Mouse (Mus musculus): Measurements from ENCODE around the gene Cstb. TPM values are rescaled to one million over a fixed set of nuclear protein-coding genes. Genes with fewer than 3 reads are reported as not detected.

Cstb gene
- polyA plus RNA-seq, 1 experiment from 2014 or later: 110 TPM

DNA sequence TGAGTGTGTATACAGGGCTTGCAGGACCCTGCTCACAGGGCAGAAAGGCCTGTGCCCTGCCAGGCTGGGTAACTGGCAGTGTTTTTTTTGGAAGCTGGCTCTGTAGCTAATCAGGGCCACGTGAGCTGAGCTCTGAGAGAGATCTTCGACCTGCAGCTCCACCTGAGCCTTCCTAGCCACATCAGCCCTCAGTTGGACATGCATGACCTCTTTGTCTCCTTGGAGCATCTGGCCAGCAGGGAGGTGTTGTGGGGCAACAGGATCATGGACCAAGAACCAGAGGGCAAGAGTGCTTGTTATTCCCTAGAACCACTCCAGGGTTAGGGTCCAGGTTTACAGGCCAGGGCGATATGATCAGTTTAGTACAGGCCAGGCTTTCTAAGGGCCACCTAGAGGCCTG is 21.9 kb downstream of the Cstb start:
- Histone ChIP-seq H3K4me2 (replicated peaks) (no peak overlapping the region), H3K36me3 (peaks cover 17% of the 10 kb centered on the region), H3K4me3 (no peak overlapping the region), H3K27ac (no peak overlapping the region), H3K9ac (no peak overlapping the region), H3K4me1 (no peaks in the 10 kb centered on the region), H3K27me3 (replicated peaks) (no peaks in the 10 kb centered on the region), H3K9me3 (no peaks in the 10 kb centered on the region)
- WGBS: 81% methylated on average over 3 of the region's 3 CpGs
- ATAC-seq (ENCODE audit: low FRiP score, low read depth): no peak

DNA sequence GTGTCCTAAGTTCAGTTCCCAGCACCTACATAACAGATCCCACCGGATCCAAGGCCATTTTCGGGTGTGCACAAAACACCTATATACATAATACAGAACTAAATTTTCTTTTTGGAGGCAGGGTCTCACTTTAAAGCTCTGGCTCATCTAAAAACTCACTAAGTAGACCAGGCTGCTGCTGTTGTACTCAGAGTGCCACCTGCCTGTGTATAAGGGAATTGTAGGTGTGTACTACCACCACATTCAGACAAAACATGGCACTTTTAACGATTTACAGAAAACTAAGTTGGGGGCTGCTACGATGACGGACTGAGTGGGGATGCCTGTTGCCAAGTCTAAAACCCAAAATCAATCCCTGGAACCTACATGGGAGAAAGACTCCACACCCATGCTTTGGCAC is 25.3 kb downstream of the Cstb start:
- 85% methylated on average over 5 of the region's 5 CpGs for WGBS
- Histone ChIP-seq H3K4me1 (peaks cover 12% of the 10 kb centered on the region; the same call in 1 of the 2 replicates), H3K9me3 (no peaks in the 10 kb centered on the region), H3K4me3 (no peak overlapping the region), H3K4me2 (replicated peaks) (no peak overlapping the region), H3K27me3 (replicated peaks) (no peaks in the 10 kb centered on the region), H3K36me3 (peaks cover 12% of the 10 kb centered on the region), H3K27ac (no peak overlapping the region), H3K9ac (no peak overlapping the region)
- ATAC-seq (ENCODE audit: low FRiP score, low read depth): no peak

DNA sequence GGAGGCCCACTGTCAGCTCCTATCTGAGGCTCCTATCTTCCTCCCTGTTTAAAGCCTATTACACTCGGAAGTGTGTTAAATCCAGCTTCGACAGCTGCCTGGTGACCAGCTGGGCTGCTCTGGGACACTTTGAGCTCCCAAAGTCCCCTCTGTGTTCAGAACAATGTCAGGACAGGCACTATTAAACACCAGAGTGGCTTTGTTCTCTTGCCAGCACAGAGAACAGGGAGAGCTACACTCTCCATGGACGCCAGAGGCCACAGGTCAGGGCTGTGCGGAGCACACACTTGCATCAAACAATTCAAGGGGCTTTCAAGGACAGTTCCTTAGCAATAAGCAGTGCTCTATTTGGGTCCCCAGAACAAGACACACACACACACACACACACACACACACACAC is 27.2 kb downstream of the Cstb start:
- WGBS: 19% methylated on average over 4 of the region's 4 CpGs
- Histone ChIP-seq H3K4me2 (replicated peaks) (no peak overlapping the region), H3K9ac (no peak overlapping the region), H3K27me3 (replicated peaks) (no peaks in the 10 kb centered on the region), H3K9me3 (no peaks in the 10 kb centered on the region), H3K27ac (no peak overlapping the region), H3K36me3 (0 out of 2 replicates have a peak, but pooled peaks cover 3% of the 10 kb centered on the region), H3K4me3 (no peak overlapping the region), H3K4me1 (peaks cover 14% of the 10 kb centered on the region)
- no peak for ATAC-seq (ENCODE audit: low FRiP score, low read depth)

DNA sequence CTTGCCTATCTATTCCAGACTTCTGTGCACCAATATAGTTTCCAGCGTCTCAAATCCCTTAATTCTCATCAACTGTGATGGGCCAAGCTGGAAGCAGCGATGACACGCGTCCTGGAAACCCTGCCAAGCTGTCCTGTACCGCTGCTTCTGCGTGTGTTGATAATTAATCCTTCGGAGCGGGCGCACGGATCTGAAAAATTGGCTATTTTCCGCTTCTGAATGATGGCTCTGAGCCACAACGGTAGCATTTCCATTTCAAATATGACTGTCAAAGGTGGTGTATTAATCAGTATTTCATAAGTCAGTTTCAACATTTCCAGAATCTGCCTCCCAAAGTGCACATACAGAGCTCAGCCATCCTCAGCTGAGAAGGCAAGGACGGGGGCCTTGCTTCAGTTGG is 31.2 kb downstream of the Cstb start:
- no peak overlapping the region for H3K4me2 ChIP-seq (replicated peaks)
- no peak for ATAC-seq (ENCODE audit: low FRiP score, low read depth)
- no peaks in the 10 kb centered on the region for H3K27me3 ChIP-seq (replicated peaks)
- H3K4me1 ChIP-seq: peaks cover 27% of the 10 kb centered on the region
- H3K9me3 ChIP-seq: no peaks in the 10 kb centered on the region
- no peaks in the 10 kb centered on the region for H3K36me3 ChIP-seq
- H3K4me3 ChIP-seq: no peak overlapping the region
- no peak overlapping the region for H3K27ac ChIP-seq
- H3K9ac ChIP-seq: no peak overlapping the region
- WGBS: 88% methylated on average over 13 of the region's 13 CpGs

DNA sequence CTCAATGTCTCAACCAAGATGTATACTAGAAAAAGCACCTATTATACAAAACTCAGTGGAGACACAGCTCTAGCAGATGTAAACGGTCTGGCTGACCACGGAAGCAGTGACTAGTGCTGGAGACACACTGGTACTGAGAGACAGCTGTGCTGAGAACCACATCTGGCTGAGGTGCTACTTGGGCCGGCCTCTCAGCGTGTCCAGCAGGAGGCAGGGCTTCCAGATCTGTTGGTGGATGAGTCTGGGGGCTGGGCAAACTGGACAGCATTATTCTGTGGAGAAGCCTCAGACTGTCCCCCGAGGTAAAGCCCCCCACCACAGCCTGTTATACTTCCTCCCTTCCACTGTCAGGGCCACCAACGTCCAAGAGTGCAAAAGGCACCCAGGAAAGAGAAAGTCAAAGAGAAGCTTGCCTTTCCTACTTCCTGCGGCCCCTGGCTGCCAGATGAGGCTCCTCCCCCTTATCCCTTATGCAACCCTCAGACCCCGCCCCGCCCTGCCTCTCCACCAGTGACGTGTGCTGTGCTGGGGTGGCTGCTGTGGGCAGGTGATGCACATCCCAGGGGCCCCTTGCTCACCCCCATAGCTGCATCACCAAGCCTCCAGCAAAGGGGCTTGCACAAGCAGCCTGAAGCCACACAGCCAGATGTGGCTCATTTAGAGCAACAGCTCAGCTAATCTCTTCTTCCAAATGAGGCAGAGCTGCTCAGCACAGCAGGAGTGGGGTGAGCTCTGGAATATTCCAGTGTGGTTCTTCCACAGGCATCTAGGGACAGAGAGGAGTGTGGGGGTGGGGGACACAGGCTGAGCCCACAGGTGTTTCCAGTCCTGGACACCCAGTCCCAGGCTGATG is 32.3 kb downstream of the Cstb start:
- H3K9ac ChIP-seq: no peak overlapping the region
- H3K27me3 ChIP-seq (replicated peaks): no peaks in the 10 kb centered on the region
- H3K4me3 ChIP-seq: no peak overlapping the region
- no peaks in the 10 kb centered on the region for H3K36me3 ChIP-seq
- 0 out of 2 replicates have a peak, but pooled peaks have one; percentile 10 for ATAC-seq (ENCODE audit: low FRiP score, low read depth)
- H3K9me3 ChIP-seq: no peaks in the 10 kb centered on the region
- peaks cover 24% of the 10 kb centered on the region for H3K4me1 ChIP-seq
- 35% methylated on average over 10 of the region's 10 CpGs for WGBS
- H3K4me2 ChIP-seq (replicated peaks): peak overlapping the region; percentile 9; the same call in 1 of the 2 replicates
- H3K27ac ChIP-seq: no peak overlapping the region

DNA sequence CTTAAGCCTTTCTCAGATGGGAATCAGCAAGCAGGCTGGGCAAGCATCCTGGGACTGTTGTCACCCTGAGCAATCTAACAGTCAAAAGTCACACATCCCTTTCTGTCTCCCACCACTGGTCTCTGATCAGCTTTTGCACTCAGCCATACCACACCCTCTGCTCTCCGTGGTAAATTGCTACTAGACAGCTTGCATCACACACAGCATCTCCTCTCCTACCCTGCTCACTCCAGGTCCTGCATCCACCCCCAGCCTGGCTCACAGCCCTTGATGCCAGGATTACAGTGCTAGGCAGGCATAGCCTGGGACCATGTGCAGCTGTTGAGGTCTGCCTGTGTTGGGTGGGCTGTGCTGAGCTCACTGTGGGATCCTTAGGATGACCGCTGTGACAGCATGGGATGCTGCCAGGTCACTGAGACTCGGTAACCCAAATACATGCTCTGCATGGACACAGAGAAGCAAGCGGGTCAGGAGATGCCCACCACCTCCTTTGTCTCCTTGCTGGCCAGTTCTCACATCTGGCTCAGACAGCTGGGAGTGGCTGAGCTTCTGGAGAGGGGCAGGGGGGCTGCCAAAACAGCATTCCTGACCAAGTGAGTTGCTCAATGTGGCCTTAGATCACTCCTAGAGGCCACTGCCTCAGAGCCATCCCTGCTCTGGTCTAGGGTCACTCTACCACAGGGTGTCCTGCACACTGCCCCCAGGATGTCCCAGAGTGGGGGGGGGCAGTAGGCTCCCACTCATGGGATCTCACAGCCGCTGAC is 33.1 kb downstream of the Cstb start:
- no peaks in the 10 kb centered on the region for H3K36me3 ChIP-seq
- no peak overlapping the region for H3K27ac ChIP-seq
- no peak overlapping the region for H3K9ac ChIP-seq
- no peaks in the 10 kb centered on the region for H3K27me3 ChIP-seq (replicated peaks)
- ATAC-seq (ENCODE audit: low FRiP score, low read depth): no peak
- H3K4me3 ChIP-seq: no peak overlapping the region
- no peaks in the 10 kb centered on the region for H3K9me3 ChIP-seq
- 0 out of 2 replicates have a peak overlapping the region, but pooled peaks have one; percentile 9 for H3K4me2 ChIP-seq (replicated peaks)
- WGBS: 64% methylated on average over 5 of the region's 5 CpGs
- H3K4me1 ChIP-seq: peaks cover 18% of the 10 kb centered on the region

DNA sequence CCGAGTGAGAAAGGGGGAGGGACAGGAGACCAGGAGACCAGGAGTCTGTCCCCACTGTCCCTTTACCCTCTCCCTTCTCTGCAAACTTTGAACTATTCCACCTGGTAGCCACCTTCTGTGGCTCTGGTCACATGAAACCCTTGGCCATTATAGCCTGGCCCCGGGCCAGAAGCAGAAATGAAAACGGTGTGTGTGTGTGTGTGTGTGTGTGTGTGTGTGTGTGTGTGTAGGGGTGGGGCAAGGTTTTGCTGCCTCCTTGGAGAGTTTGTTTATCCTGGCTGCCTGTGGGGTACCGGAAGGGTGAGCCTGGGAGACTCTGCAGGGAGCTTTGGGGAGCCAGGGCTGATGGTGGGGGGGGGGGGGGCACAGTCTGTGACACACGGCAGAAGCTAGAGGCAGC is 35.0 kb downstream of the Cstb start:
- no peak for ATAC-seq (ENCODE audit: low FRiP score, low read depth)
- H3K4me1 ChIP-seq: peaks cover 28% of the 10 kb centered on the region
- 69% methylated on average over 5 of the region's 5 CpGs for WGBS

DNA sequence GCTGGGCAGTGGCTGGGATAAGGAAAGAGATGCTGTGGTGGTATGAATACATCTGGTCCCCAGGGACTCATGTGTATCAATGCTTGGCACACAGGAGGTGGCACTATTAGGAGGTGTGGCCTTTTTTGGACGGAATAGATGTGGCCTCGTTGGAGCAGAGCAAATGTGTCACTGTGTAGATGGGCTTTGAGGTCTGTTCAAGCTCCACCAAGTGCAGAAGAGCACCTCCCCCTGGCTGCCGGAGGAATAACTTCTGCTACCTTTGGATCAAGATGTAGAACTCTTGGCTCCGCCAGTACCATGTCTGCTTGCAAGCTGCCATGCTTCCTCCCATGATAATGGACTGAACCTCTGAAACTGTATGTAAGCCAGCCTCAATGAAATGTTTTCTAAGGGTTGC is 36.3 kb downstream of the Cstb start:
- WGBS: 73% methylated on average over 4 of the region's 4 CpGs

More for the DNA sequence above, 35.0 kb downstream of the Cstb start:
- Histone ChIP-seq H3K27ac (no peak overlapping the region), H3K9ac (no peak overlapping the region), H3K9me3 (no peaks in the 10 kb centered on the region), H3K4me2 (replicated peaks) (no peak overlapping the region), H3K27me3 (replicated peaks) (0 out of 2 replicates have a peak, but pooled peaks cover 3% of the 10 kb centered on the region), H3K4me3 (no peak overlapping the region), H3K36me3 (no peaks in the 10 kb centered on the region)

DNA sequence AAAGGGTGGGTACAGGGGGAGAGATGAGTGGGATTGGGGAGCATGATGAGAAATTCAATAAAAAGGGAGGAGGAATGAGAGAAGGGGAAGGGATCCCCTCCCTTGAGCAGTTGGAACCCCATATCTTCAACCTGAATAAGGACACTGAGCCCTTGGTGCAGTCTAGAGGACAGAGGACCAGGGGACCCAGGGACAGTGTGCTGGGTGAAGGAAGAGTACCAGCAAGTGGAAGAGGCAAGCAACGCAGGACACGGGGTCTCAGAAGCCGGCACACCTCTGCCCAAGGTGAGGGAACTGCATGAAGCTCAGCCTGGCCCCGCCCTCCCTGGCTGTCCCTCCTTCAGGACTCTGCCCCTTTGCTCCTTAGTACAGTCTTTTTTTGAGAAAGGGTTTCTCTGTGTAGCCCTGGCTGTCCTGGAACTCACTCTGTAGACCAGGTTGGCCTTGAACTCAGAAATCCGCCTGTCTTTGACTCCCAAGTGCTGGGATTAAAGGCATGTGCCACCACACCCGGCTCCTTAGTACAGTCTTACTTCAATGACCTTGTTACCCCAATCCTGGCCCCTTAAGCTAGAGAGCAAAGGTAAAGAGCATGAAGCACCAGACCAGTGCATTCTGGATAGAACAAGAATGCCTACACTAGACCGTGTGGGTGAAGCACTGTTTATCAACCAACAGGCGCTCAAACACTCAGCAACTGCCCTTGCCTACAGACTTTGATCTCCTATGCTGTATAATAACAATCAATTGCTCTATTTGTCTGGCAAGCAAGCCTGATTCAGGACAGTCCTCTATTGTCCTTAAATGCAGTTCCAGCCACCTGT is 37.7 kb downstream of the Cstb start:
- WGBS: 85% methylated on average over 8 of the region's 8 CpGs
- no peak overlapping the region for H3K9ac ChIP-seq
- peaks cover 3% of the 10 kb centered on the region; the same call in 1 of the 2 replicates for H3K27me3 ChIP-seq (replicated peaks)
- H3K9me3 ChIP-seq: no peaks in the 10 kb centered on the region
- H3K4me3 ChIP-seq: no peak overlapping the region
- H3K27ac ChIP-seq: no peak overlapping the region
- no peaks in the 10 kb centered on the region for H3K36me3 ChIP-seq
- peaks cover 20% of the 10 kb centered on the region for H3K4me1 ChIP-seq
- H3K4me2 ChIP-seq (replicated peaks): peak overlapping the region; percentile 99
- ATAC-seq (ENCODE audit: low FRiP score, low read depth): no peak

More for the DNA sequence above, 36.3 kb downstream of the Cstb start:
- Histone ChIP-seq H3K27ac (no peak overlapping the region), H3K36me3 (no peaks in the 10 kb centered on the region), H3K27me3 (replicated peaks) (0 out of 2 replicates have a peak, but pooled peaks cover 3% of the 10 kb centered on the region), H3K4me2 (replicated peaks) (no peak overlapping the region), H3K4me3 (no peak overlapping the region), H3K4me1 (peaks cover 28% of the 10 kb centered on the region), H3K9ac (no peak overlapping the region), H3K9me3 (no peaks in the 10 kb centered on the region)
- no peak for ATAC-seq (ENCODE audit: low FRiP score, low read depth)

DNA sequence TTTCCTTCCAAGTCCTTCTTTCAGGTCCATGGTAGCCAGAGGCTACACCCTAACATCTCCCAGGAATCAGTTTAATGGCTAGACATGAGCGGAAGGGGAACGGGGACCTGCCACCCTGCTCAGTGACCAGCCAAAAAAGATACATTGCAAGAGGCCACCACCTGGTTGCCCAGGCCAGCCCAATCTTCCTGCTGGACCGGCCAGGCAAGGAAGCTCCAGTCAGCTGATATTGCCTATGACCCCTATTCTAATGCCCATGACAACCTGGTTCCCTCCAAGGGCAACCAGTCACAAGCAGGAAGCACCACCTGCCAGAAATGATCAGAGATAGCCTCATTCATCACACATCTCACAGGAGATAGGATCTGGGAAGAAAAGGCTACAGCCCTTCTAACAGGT is 38.3 kb downstream of the Cstb start:
- H3K4me2 ChIP-seq (replicated peaks): peak overlapping the region; percentile 99
- no peaks in the 10 kb centered on the region for H3K9me3 ChIP-seq
- peak overlapping the region; percentile 61 for H3K4me3 ChIP-seq
- no peak overlapping the region for H3K27ac ChIP-seq
- H3K36me3 ChIP-seq: no peaks in the 10 kb centered on the region
- 80% methylated on average over 3 of the region's 3 CpGs for WGBS
- H3K9ac ChIP-seq: peak overlapping the region; percentile 59; the same call in 1 of the 2 replicates
- peaks cover 3% of the 10 kb centered on the region; the same call in 1 of the 2 replicates for H3K27me3 ChIP-seq (replicated peaks)
- peaks cover 15% of the 10 kb centered on the region for H3K4me1 ChIP-seq
- ATAC-seq (ENCODE audit: low FRiP score, low read depth): no peak

DNA sequence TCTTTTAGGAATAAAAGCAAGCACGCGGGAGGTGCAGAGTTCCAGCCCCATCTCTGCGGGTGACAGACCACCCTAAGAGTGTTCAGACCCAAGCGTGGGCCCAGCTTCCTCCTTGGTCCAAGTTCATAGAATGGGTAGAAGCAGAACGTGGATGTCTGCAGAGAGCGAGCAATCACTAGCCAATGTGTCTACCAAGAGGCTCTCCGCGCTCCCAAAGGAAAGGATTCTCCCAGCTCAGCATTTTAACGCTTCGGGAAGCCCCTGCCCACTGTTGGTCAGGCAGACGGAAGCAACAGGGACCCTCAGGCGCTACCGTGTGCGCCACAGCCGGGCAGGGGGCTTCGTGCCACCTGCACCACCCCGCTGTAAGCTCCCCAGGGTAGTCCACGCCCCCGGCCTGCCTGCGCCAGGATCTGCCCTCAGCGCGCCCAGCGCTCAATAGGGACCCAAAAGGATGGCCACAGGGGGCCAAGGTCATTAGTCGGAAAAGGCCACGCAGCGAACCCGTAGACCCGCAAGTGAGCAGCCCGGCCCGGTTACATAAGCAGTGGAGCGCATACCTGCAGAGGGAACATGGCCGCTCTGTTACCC is 38.8 kb downstream of the Cstb start:
- H3K36me3 ChIP-seq: no peaks in the 10 kb centered on the region
- H3K9ac ChIP-seq: peak overlapping the region; percentile 59
- no peak overlapping the region for H3K27ac ChIP-seq
- H3K4me2 ChIP-seq (replicated peaks): peak overlapping the region; percentile 99
- H3K4me1 ChIP-seq: peaks cover 12% of the 10 kb centered on the region
- peaks cover 3% of the 10 kb centered on the region; the same call in 1 of the 2 replicates for H3K27me3 ChIP-seq (replicated peaks)
- ATAC-seq (ENCODE audit: low FRiP score, low read depth): peak; percentile 52
- H3K9me3 ChIP-seq: no peaks in the 10 kb centered on the region
- 2% methylated on average over 32 of the region's 32 CpGs for WGBS
- H3K4me3 ChIP-seq: peak overlapping the region; percentile 61

Data from neural tube, embryonic 12.5 days (tissue).